Mouse (Mus musculus) liver, adult 2 months (tissue): Measurements from ENCODE around the gene Smyd4.

Experiments
- CTCF ChIP-seq: fragments of 200-500 bp; IDR thresholded peaks from 2 replicates; pipeline ENCODE4 v1.5.1; 2011; ENCODE audit warnings: low read depth, low read length, control low read depth
- POLR2A ChIP-seq: fragments of 200-500 bp; IDR thresholded peaks from 2 replicates; pipeline ENCODE4 v1.6.1; 2011; ENCODE audit warnings: low read length, control low read depth; ENCODE audit not compliant: insufficient read depth; ENCODE audit errors: extremely low read depth

- TF ChIP-seq CTCF (no peak), POLR2A (no peak)
Measured at GRCm38 (mm10) chr11:75337246-75337645, 11.0 kb upstream of the Smyd4 start.
